Mouse (Mus musculus) cerebellum, adult 2 months (tissue): ENCODE measurements around the gene Spop. TPM values are rescaled to one million over a fixed set of nuclear protein-coding genes. Genes with fewer than 3 reads are reported as not detected.

Experiments
- DNase-seq, 2 experiments: peaks; one replicate each; pipeline ENCODE4 v3.0.0; 2021
- H3K27ac ChIP-seq: fragments of 200-500 bp; 2 replicates; pipeline ENCODE4 v1.5.1; 2012; ENCODE audit warnings: low read length, control low read depth, inconsistent platforms; ENCODE audit not compliant: insufficient read depth
- H3K27me3 ChIP-seq: fragments of 200-500 bp; 2 replicates; pipeline ENCODE4 v1.6.1; 2012; ENCODE audit warnings: inconsistent platforms, mild to moderate bottlenecking, low read length, moderate library complexity; ENCODE audit not compliant: control insufficient read depth, insufficient read depth
- H3K4me1 ChIP-seq: fragments of 200-500 bp; 2 replicates; pipeline ENCODE4 v1.6.1; 2011; ENCODE audit warnings: low read length; ENCODE audit not compliant: control insufficient read depth, insufficient read depth
- H3K4me3 ChIP-seq: fragments of 200-500 bp; replicated peaks from 2 replicates; pipeline ENCODE3; 2011; ENCODE audit warnings: mild to moderate bottlenecking, low read depth, low read length, control low read depth; ENCODE audit not compliant: insufficient read depth
- CTCF ChIP-seq: fragments of 200-500 bp; IDR thresholded peaks from 2 replicates; pipeline ENCODE4 v1.5.1; 2011; ENCODE audit warnings: low read depth, mild to moderate bottlenecking, control low read depth, low read length, moderate library complexity, borderline replicate concordance; ENCODE audit not compliant: insufficient read depth
- POLR2A ChIP-seq: fragments of 200-500 bp; IDR thresholded peaks from 2 replicates; pipeline ENCODE4 v1.6.1; 2011; ENCODE audit warnings: low read length, control low read depth, borderline replicate concordance; ENCODE audit not compliant: insufficient read depth
- WGBS: fragments of 180-500 bp; shearing (Covaris S2); methylation state at CpG from one replicate; pipeline ENCODE4 v1.1.7; 2018; 5-methylcytosine and 5-hydroxymethylcytosine counted together
- polyA plus RNA-seq: library from polyadenylated mRNA; depleted of rRNA; stranded (reverse); fragments of >200 nt; gene quantifications from 2 replicates; pipeline ENCODE4 v1.2.3, GENCODE M21; 2012

Gene Spop
- polyA plus RNA-seq, 1 experiment, result 149 TPM

DNA sequence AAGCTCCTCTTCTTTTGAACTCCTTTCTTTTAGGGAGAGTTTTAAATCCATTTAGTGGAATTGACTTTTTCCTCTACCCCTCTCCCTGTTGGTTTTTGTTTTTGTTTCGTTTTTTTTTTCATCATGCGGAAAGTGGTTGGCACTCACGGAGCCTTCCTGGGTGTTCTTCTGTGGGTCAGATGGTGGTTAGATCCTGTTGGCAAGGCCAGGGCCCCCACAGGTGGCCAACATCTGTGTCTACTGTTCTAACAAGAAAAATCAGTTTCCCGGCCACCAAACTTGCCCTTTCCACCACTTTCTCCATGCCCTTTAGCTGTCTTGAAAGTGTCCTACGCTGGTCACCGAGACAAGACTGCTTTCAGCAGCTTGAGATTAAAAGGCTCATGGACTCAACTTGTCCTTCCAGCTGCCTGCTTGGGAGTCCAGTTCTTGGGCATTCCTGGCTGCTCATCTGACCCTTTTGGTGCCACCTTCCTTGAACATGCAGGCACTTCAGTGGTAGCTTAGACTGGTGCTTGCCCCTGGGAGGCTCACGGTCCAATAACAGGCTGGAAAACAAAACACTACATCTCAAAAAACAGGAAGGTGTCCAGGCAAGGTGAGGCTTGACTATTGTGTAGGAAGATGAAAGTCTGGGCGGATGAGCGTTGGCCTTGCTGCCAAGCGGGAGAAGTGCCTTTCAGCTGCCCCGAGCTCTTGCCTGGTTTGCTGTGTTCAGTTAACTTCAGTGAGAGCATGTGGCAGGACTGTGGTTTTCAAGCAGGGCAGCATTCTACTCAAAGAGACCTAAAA, 21.0 kb upstream of the Spop start:
- Histone ChIP-seq H3K4me1 (peaks cover 36% of the 10 kb centered on the region), H3K27me3 (no peaks in the 10 kb centered on the region), H3K27ac (peak overlapping the region; percentile 78), H3K4me3 (no peak overlapping the region)
- no peak for DNase-seq
- WGBS, result 34% methylated on average over 11 of the region's 11 CpGs
- TF ChIP-seq CTCF (no peak), POLR2A (no peak)

DNA sequence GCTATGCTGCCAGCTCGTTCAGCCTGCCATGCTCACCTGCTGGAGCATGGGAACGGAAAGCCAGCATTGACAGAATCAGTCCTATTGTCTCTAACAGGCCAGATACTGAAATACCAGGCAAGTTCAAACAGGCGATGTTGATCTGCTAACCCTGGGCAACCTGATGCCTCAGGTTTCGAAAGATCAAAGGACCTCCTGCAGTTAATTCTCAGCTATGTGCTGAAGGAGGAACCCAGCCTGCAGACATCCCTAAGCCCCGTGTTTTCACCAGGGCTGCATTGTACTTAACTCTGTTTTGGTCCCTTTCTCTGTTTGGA, 20.4 kb upstream of the Spop start:
- peaks cover 41% of the 10 kb centered on the region for H3K4me1 ChIP-seq
- no peak for TF ChIP-seq CTCF
- no peak for TF ChIP-seq POLR2A
- no peak overlapping the region for H3K4me3 ChIP-seq
- peak overlapping the region; percentile 44 for H3K27ac ChIP-seq
- WGBS, result 38% methylated on average over 5 of the region's 5 CpGs
- no peaks in the 10 kb centered on the region for H3K27me3 ChIP-seq
- DNase-seq, result peak in 1 of 2 experiments; percentile 43

DNA sequence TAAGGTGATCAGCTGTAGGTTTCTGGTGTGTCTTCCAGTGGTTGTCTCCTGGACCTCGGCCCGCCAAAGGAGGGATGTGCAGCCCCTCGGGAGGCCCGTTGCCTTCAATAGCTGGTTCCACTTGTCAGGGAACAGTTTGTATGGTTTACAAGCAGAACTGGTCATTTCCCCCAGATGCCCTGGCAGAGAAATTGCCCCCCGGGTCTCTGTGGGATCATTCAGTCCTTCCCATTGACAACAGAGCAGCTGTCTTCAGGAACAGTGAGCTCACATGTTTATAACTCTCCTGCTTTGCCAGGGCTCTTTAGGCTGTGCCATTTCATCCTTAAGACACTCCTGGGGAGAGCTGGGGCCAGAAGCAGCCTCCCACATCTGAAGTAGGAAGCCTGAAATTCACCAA, 19.8 kb upstream of the Spop start:
- no peaks in the 10 kb centered on the region for H3K27me3 ChIP-seq
- 25% methylated on average over 5 of the region's 5 CpGs for WGBS
- peak in 1 of 2 experiments; percentile 17 for DNase-seq
- peaks cover 39% of the 10 kb centered on the region for H3K4me1 ChIP-seq
- H3K27ac ChIP-seq, result no peak overlapping the region
- TF ChIP-seq CTCF (no peak), POLR2A (no peak)
- H3K4me3 ChIP-seq, result no peak overlapping the region

DNA sequence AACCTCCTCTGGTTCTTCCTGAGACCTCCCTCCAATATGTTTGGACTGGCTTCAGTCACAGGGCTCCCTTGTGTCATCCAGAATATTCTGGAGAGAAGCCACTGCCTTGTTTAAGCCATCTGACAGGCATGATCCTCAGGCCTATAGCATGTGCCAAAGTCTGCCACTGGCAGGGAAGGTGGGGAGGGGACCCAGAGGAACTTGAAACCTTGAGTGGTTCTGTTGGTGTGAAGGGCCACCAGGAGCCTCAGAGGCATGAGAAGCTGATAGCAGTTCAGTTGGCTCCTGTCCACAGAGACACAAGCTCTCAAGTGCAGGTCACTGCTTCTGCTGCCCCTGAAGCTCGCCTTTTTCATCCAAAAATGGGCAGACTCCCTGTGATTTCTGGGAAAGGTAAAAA, 17.3 kb upstream of the Spop start:
- Histone ChIP-seq H3K4me1 (peaks cover 46% of the 10 kb centered on the region), H3K27ac (peak overlapping the region; percentile 65), H3K4me3 (no peak overlapping the region), H3K27me3 (no peaks in the 10 kb centered on the region)
- DNase-seq, result peak; percentile 58 to 71
- no peak for TF ChIP-seq POLR2A
- TF ChIP-seq CTCF, result no peak
- 9% methylated on average over 1 of the region's 1 CpGs for WGBS

DNA sequence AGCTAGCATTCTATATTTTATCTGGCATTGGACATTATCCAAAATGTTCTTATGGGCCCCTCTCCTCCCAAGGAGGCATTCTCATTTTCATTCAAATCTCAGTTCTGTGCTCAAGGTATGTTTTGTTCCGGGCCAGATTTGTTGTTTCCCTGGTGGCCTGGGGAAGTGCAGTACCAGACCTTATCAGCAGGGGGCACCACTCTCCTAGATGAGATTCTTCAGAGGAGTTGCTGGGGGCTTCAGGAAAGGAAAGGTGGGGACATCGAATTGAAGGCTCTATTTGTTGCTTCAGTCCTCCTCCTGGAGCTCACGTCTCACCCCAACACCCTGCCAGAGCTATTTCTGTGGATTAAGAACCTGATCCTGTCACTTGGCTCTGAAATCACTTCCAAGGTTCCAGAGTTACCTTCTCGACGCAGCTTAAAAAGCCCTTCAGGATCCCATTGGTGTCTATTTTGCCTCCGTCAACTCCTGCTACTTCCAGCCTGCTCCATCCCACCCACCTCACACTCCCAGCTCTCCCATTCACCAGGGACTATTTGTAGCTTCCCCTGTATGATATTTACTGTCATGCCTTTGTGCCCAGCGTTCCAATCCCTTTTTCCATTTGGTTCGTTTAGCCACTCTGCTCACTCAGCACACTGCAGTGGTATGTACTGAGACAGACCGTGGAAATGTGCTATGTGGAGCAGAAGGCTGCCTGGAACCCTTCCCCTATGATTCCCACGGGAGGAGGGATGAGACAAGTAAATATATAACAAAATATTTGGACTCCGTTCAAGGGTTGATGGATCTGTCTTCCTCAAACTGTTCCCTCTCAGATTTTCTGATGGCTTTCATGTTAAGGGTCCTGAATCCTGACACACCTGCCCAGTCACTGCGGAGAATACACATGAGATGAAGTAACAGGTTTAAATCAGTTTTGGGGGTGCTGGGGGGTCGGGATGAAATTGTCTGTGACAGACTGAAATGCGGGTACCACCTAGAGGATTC, 15.7 kb upstream of the Spop start:
- DNase-seq, result peak; percentile 67 to 84
- TF ChIP-seq CTCF (peak; percentile 79), POLR2A (no peak)
- H3K4me3 ChIP-seq, result no peak overlapping the region
- H3K27me3 ChIP-seq, result no peaks in the 10 kb centered on the region
- H3K4me1 ChIP-seq, result peaks cover 45% of the 10 kb centered on the region
- 30% methylated on average over 14 of the region's 14 CpGs for WGBS
- peak overlapping the region; percentile 5; the same call in 1 of the 2 replicates for H3K27ac ChIP-seq

DNA sequence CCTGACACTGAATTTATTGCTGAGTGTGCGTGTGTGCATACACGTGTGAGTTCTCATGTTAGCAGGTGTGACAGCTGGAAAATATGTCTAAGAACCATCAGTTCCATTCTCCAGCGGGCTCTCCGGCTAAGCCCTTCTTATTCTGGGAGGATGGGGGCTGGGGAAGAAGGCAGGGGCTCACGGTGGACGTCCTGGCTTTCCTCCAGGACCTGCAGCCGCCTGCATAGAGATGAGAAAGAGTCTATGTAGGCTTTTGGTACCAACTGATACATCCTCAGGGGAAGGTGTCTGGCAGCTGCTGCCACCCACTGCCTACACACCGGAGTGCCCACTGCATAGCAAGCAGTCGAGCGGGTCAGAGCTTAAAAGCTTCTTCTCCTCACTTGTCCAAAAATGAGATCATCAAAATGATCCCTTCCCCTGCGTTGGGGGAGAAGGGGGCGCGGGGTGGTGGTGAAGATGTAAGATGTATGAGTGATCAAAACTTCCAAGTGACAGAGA, 14.3 kb upstream of the Spop start:
- DNase-seq, result peak in 1 of 2 experiments; percentile 28
- Histone ChIP-seq H3K4me3 (no peak overlapping the region), H3K4me1 (peaks cover 50% of the 10 kb centered on the region), H3K27ac (no peak overlapping the region), H3K27me3 (no peaks in the 10 kb centered on the region)
- no peak for TF ChIP-seq POLR2A
- no peak for TF ChIP-seq CTCF
- 51% methylated on average over 13 of the region's 13 CpGs for WGBS

DNA sequence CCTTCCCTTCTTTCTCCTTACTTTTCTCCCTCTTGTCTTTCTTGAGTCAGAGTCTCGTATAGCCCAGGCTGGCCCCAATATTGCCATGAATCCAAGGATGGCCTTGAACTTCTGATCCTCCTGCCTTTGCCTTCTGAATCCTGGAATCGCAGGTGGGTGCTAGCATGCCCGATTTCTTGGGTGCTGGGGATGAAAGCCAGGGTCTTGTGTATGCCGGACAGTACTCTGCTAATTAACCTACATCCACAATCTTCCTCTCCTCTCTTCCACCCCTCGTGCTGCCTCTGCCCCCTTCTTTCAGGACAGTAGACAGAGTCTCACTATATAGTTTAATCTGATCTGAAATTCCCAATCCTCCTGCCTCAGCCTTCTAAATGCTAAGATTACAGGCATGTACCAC, 12.3 kb upstream of the Spop start:
- DNase-seq, result no peak
- H3K4me3 ChIP-seq, result no peak overlapping the region
- H3K27me3 ChIP-seq, result no peaks in the 10 kb centered on the region
- H3K27ac ChIP-seq, result peak overlapping the region; percentile 93
- TF ChIP-seq POLR2A (no peak), CTCF (no peak)
- H3K4me1 ChIP-seq, result peaks cover 42% of the 10 kb centered on the region
- WGBS, result 85% methylated on average over 5 of the region's 5 CpGs

DNA sequence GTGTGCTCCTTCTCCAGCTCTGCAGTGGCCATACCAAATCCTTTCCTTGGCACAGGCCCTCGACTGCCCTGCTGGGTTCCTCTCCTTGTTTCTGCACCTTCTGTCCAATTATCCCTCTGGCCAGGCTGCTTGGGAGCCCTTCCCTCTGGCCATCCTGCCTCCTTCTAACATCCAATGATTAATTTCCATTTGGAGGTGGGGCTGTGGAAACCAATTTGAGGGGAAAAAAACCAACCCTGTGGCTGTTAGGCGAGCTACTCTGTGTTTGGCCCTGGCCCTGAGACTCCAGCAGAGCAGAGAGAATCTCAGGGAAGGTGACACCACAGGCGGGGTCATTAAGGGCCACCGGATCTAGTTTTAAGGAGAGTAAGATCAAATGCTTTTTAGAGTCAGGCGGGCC, 11.7 kb upstream of the Spop start:
- H3K4me3 ChIP-seq, result no peak overlapping the region
- H3K27me3 ChIP-seq, result no peaks in the 10 kb centered on the region
- peak overlapping the region; percentile 93 for H3K27ac ChIP-seq
- peaks cover 39% of the 10 kb centered on the region for H3K4me1 ChIP-seq
- DNase-seq, result peak; percentile 87 to 93
- TF ChIP-seq POLR2A, result no peak
- no peak for TF ChIP-seq CTCF
- WGBS, result 5% methylated on average over 5 of the region's 5 CpGs
